Mouse (Mus musculus) embryonic fibroblast, embryonic 13.5 days (primary cell): ENCODE data around the gene Gnptab.

Experiments used
- CTCF ChIP-seq: IDR thresholded peaks from 2 replicates; pipeline ENCODE4 v1.5.1; 2011; ENCODE audit warnings: mild to moderate bottlenecking, control low read depth, low read length, moderate library complexity, borderline replicate concordance; ENCODE audit not compliant: insufficient read depth
- POLR2A ChIP-seq: IDR thresholded peaks from 2 replicates; pipeline ENCODE4 v1.6.1; 2011; ENCODE audit warnings: low read depth, mild to moderate bottlenecking, control low read depth, low read length, moderate library complexity

GRCm38 (mm10) chr10:88380002-88380401, 1.1 kb downstream of the Gnptab start:
- TF ChIP-seq CTCF, result no peak
- TF ChIP-seq POLR2A, result no peak
